Mouse (Mus musculus): Measurements from ENCODE around the gene Elmo1. TPM values are rescaled to one million over a fixed set of nuclear protein-coding genes. Genes with fewer than 3 reads are reported as not detected.

The Elmo1 gene
- polyA plus RNA-seq, 1 experiment: 0.01 TPM

DNA sequence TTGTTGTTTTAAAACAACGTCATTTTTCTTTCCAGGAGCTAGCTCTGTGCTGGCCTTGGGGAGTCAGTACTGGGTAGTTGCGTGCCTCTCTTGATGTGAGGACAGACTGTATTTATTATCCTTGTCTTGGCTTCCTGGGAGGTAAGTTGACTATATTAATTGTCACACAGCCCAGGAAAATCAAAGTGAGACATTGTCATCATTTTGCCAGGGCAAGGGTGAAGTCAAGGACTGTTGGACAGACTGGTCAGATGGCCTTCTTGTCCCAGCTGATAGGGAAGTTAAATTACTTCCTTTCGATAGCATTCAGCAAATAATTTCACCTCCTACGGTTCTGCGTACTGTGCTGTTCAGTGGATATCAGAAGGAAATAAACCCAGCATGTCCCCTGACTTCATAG, 67.1 kb downstream of the Elmo1 start:
- H3K4me3 ChIP-seq (replicated peaks): no peak overlapping the region
- no peaks in the 10 kb centered on the region for H3K9me3 ChIP-seq (ENCODE audit: control insufficient read depth, low read length)
- H3K4me1 ChIP-seq (ENCODE audit: control insufficient read depth): peaks cover 7% of the 10 kb centered on the region
- no peak for TF ChIP-seq TAL1 (IDR thresholded peaks at IDR 0.05; ENCODE audit: low read length)
- TF ChIP-seq GATA1 (IDR thresholded peaks at IDR 0.05; ENCODE audit: low read length): no peak
- peaks cover 4% of the 10 kb centered on the region for H3K27me3 ChIP-seq (ENCODE audit: control insufficient read depth)
- no peaks in the 10 kb centered on the region for H3K36me3 ChIP-seq (ENCODE audit: control insufficient read depth)

DNA sequence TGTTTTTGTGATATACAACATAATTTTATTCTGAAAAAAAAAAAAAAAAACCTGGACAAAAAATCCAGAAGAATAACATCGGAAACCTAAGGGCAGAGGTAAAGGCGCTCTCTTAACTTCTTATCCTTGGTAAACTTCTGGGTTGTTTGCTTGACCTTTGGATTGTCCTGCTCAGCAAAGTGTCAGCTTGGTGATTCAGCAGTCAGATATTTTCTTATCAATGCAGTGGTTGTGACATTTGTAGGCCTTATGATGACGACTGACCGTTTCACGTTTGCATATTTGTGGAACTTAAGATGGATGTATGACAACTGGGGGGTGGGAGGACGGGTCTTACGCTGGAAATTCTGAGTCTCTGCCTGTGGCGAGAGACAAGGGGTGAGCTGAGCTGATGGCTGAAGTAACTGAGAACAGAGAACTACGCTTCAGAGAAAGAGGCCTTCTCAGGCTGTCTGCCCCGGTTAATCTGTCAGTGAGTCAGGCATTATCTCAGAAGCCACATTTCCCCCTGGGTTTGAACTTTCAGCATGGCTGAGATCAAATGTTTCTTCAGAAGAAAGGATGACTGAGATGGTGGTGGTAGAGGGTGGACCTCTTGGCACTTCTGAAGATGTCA, 73.1 kb downstream of the Elmo1 start:
- TF ChIP-seq TAL1 (IDR thresholded peaks at IDR 0.05; ENCODE audit: low read length) (no peak), GATA1 (IDR thresholded peaks at IDR 0.05; ENCODE audit: low read length) (no peak)
- Histone ChIP-seq H3K4me1 (ENCODE audit: control insufficient read depth) (peaks cover 2% of the 10 kb centered on the region), H3K27me3 (ENCODE audit: control insufficient read depth) (no peaks in the 10 kb centered on the region; the same call in 1 of the 2 replicates), H3K9me3 (ENCODE audit: control insufficient read depth, low read length) (no peaks in the 10 kb centered on the region), H3K36me3 (ENCODE audit: control insufficient read depth) (no peaks in the 10 kb centered on the region), H3K4me3 (replicated peaks) (no peak overlapping the region)

DNA sequence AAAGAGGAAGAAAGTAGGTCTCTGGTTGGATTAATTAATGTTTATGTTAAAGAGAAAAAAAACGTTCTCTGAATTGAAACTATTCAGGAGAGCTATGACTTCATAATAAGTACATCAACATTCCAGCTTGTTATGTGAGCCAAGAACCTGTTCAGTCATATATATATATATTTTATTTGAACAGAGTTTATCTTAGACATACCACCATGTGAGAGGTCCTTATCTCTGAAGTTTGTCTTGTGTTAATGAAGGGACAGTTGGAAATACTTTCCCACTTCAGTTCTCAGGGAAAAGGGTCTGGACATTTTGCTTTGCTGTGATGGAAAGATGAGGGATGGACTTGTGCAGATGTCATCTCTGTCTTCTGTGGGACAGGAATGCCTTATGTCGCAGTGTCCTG, 74.4 kb downstream of the Elmo1 start:
- no peaks in the 10 kb centered on the region for H3K36me3 ChIP-seq (ENCODE audit: control insufficient read depth)
- H3K4me1 ChIP-seq (ENCODE audit: control insufficient read depth): peaks cover 2% of the 10 kb centered on the region
- H3K4me3 ChIP-seq (replicated peaks): no peak overlapping the region
- no peaks in the 10 kb centered on the region for H3K9me3 ChIP-seq (ENCODE audit: control insufficient read depth, low read length)
- TF ChIP-seq TAL1 (IDR thresholded peaks at IDR 0.05; ENCODE audit: low read length): no peak
- no peak for TF ChIP-seq GATA1 (IDR thresholded peaks at IDR 0.05; ENCODE audit: low read length)
- no peaks in the 10 kb centered on the region; the same call in 1 of the 2 replicates for H3K27me3 ChIP-seq (ENCODE audit: control insufficient read depth)

DNA sequence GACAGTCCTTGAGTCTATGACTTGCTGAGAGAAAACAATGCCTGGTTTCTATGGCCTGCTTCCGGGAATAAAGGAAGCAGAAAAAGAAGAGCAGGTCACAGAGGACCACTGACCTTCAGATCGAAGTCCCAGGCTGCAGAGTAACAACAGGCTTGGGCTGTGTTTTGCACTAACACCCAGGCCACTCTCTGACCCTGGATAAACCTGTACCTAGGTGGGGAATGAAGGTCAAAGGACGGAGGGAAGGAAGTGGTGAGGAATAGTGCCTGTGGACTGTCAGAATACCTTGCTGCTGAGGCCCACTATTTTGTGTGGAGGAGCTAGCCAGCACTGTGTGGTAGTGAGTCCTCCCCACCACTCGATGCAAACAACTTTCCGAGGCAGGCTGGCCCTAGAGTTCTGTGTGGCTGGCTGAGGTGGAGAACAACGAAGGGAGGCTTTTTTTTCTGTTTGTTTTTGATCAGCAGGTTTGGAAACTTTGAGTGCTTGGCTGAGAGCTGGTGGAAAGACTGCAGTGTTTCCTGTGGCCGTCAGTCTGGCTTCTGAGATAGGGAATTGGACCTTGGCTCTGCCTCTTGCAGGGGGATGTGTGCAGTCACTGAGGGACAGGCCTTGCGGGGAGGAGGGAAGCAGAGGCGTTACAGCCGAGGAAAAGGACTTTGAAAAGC, 83.7 kb downstream of the Elmo1 start:
- Histone ChIP-seq H3K4me3 (replicated peaks) (no peak overlapping the region), H3K4me1 (ENCODE audit: control insufficient read depth) (no peaks in the 10 kb centered on the region), H3K9me3 (ENCODE audit: control insufficient read depth, low read length) (no peaks in the 10 kb centered on the region), H3K27me3 (ENCODE audit: control insufficient read depth) (no peaks in the 10 kb centered on the region; the same call in 1 of the 2 replicates), H3K36me3 (ENCODE audit: control insufficient read depth) (no peaks in the 10 kb centered on the region)
- TF ChIP-seq TAL1 (IDR thresholded peaks at IDR 0.05; ENCODE audit: low read length): no peak
- no peak for TF ChIP-seq GATA1 (IDR thresholded peaks at IDR 0.05; ENCODE audit: low read length)

DNA sequence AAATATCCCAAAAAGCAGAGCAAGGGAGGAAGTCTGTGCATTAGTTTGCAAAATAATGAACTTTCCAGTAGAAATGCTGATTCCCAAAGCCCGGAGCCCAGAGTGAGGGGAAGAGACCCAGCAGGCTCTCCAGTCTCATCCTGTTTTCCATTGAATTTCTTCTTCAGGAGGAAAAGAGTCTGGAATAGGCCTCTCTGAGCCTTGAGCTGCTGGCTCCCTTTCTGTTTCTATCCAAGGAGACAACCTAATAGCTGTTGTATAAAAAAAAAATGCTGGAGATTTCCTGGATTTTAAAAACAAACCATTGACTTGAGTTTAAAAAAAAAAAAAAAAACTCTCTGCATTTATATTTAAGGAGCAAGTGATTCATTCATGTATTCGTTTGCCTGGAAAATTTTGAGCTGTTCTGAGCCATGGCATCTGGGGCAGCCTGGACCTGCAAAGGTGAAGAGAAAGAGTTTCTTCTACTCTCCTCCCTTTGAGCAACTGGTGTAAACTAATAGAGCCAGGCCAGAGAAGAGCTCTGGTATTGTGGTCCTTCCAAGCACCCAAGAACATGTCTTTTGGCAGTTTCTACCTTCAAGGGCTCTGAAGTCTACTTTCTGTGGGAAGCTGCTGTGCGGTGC, 84.4 kb downstream of the Elmo1 start:
- H3K9me3 ChIP-seq (ENCODE audit: control insufficient read depth, low read length): no peaks in the 10 kb centered on the region
- no peaks in the 10 kb centered on the region for H3K36me3 ChIP-seq (ENCODE audit: control insufficient read depth)
- H3K4me1 ChIP-seq (ENCODE audit: control insufficient read depth): no peaks in the 10 kb centered on the region
- TF ChIP-seq TAL1 (IDR thresholded peaks at IDR 0.05; ENCODE audit: low read length) (no peak), GATA1 (IDR thresholded peaks at IDR 0.05; ENCODE audit: low read length) (no peak)
- no peak overlapping the region for H3K4me3 ChIP-seq (replicated peaks)
- no peaks in the 10 kb centered on the region; the same call in 1 of the 2 replicates for H3K27me3 ChIP-seq (ENCODE audit: control insufficient read depth)

DNA sequence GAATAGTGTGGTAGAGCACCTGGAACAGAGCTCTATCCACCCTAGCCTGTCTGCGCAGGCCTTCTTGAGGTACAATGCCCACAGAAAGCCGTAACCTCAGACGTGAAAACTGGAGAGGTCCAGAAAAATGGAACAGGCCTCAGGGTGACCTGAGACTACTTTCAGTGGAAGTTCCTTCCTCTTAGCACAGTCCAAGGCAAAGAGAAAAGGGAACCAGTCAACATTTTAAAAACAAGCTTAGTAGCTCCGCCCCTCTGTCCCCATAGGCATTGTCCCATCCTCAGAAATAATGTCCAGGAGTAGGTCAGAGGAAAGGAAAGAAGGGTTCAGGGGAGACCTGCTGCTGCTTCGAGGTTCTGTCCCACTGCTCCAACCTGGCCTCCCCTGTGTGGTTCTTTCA, 90.3 kb downstream of the Elmo1 start:
- Histone ChIP-seq H3K9me3 (ENCODE audit: control insufficient read depth, low read length) (no peaks in the 10 kb centered on the region), H3K4me1 (ENCODE audit: control insufficient read depth) (peaks cover 19% of the 10 kb centered on the region), H3K27me3 (ENCODE audit: control insufficient read depth) (peaks cover 19% of the 10 kb centered on the region), H3K36me3 (ENCODE audit: control insufficient read depth) (no peaks in the 10 kb centered on the region), H3K4me3 (replicated peaks) (no peak overlapping the region)
- TF ChIP-seq GATA1 (IDR thresholded peaks at IDR 0.05; ENCODE audit: low read length) (no peak), TAL1 (IDR thresholded peaks at IDR 0.05; ENCODE audit: low read length) (no peak)

DNA sequence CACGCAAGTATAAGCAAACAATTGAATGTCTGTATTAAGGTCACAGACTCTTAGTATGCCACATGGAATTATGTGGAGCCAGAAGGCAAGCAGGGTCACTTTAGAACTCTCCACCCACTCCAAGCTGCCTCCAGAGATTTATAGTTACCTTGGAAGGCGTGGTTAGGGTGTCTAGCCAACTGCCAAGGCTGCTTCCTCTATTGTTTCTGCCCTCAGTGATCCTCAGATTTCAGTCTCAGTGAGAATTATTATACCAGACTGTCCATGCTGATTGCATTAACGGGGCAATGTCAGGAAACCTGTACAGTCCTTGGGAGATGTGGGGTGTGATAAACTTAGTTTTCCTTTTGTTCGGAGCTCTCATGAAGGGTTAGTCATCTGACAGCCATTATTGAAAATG, 90.9 kb downstream of the Elmo1 start:
- Histone ChIP-seq H3K27me3 (ENCODE audit: control insufficient read depth) (peaks cover 19% of the 10 kb centered on the region), H3K36me3 (ENCODE audit: control insufficient read depth) (no peaks in the 10 kb centered on the region), H3K4me1 (ENCODE audit: control insufficient read depth) (peaks cover 19% of the 10 kb centered on the region), H3K4me3 (replicated peaks) (no peak overlapping the region), H3K9me3 (ENCODE audit: control insufficient read depth, low read length) (no peaks in the 10 kb centered on the region)
- TF ChIP-seq TAL1 (IDR thresholded peaks at IDR 0.05; ENCODE audit: low read length): no peak
- no peak for TF ChIP-seq GATA1 (IDR thresholded peaks at IDR 0.05; ENCODE audit: low read length)

DNA sequence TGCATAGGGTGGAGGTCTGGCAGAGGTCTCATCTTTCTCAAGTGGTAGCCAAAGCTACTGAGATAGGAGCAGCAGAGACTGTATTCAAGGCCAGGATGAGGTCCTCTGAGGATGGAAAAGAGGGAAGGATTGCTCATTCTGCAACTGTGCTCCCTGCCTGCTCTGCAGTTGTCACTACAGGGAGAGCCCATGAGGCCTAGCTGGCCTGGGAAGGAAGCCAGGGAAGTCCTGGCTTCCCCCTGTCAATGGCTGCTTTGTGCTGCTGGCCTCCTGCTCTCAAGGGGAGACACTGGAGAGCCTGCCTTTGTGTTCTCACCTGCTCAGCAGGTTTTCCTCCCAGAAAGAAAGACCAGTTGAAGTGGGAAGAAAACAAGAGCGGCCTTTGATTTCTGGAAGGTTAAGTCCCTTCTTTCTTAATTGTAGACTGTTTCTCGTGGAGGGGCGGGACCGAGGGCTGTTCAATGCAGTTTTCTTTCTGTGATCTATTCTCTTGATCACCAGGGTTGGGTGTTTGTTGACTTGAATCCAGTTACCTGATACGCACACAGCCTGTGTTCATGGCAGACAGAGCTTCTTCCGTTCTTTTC, 91.9 kb downstream of the Elmo1 start:
- Histone ChIP-seq H3K4me3 (replicated peaks) (no peak overlapping the region), H3K9me3 (ENCODE audit: control insufficient read depth, low read length) (no peaks in the 10 kb centered on the region), H3K36me3 (ENCODE audit: control insufficient read depth) (no peaks in the 10 kb centered on the region), H3K27me3 (ENCODE audit: control insufficient read depth) (peaks cover 19% of the 10 kb centered on the region), H3K4me1 (ENCODE audit: control insufficient read depth) (peaks cover 19% of the 10 kb centered on the region)
- TF ChIP-seq TAL1 (IDR thresholded peaks at IDR 0.05; ENCODE audit: low read length) (no peak), GATA1 (IDR thresholded peaks at IDR 0.05; ENCODE audit: low read length) (no peak)
